Mouse (Mus musculus): Measurements from ENCODE around the gene Rit1.
"Not testable (repeated sequence)": the region's sequence is repeated elsewhere in the genome, so short reads cannot be mapped to it uniquely, and the experiment has no call there.

The Rit1 gene

DNA sequence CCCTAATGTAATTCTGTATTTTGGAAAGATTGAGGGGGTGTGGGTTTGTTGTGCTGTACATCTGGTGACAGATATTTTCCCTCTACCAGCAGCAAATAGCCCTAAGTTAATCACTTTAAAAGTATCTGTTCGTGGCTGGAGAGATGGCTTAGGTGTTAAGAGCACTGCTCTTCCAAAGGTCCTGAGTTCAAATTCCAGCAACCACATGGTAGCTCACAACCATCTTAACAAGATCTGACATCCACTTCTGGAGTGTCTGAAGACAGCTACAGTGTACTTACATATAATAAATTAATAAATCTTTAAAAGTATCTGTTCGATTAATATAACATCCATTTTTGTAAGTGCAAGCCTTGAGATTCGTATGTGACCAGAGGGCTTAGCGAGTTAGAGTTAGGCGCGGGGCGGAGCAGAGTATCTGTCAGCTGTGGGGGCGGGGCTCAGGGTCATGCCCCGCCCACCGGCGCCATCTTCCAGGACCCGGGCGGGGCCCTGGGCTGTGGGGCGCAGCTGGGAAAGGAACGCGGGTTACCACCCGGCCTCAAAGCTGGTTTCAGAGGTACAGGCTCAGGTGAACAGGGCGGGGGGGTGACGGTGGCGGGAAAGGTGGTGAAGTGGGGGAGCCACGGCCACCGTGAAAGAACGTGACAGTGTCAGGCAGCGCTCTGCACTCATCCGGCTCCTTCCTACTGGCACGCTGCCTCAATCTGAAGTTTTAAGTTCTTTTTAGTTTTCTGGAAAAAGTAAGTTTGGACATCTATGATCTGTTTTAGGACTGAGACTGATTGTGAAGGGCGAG is at the start of gene Rit1:
TSS of gene Rit1 (plus strand) at position 440 of the 799 bp plus-strand sequence.
- peak; percentile 80 for DNase-seq

DNA sequence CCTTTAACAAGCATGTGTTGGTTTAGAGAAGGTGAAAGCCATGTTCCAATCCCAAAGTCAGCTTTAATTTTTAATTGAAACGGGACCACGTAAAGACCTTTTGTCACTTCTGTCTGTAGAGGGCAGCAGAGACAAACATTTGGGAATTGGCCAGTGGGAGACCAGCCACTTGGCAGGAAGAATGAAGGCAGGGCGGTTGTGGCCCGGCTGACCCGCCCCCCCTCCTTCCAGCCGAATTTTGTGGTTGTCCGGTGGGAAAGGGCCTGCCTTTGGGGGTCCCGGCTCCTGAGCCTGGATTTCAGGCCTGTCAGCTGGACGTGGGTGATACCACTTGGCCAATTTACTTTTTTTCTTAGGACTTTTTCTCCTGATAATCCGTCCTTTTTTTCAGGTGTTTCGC is 39.2 kb upstream of the Rit1 start:
- DNase-seq: peak; percentile 78

- DNase-seq: no peak
Measured at GRCm38 (mm10) chr3:88683814-88684213, 32.8 kb upstream of the Rit1 start.

DNA sequence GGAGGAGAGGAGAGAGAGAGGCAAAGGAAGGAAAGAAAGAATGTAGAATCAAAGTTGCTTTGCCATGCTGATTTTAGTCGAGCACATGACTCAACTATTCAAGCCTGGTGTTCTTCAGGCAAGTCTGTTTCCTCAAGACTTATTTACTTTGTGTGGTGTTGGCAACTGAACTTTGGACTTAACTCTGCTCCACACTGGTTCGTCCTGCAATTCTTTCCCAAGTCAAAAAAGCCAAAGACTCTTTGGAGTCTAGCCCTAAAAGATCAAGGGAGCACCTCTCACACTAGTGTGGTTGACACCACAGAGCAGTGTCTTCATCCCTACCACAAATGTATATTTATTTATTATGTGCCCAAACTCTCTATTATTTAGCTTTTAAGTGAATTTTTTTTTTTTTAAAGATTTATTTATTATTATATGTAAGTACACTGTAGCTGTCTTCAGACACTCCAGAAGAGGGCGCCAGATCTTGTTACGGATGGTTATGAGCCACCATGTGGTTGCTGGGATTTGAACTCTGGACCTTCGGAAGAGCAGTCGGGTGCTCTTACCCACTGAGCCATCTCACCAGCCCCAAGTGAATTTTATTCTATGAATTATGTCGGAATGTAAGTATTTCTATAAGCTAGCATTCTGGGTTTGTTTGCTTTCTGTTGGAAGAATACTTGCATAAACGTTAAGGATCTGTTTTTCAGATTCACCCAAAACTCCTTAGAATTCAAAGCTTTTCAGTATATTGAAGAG is 32.2 kb upstream of the Rit1 start:
- DNase-seq: peak; percentile 8

DNA sequence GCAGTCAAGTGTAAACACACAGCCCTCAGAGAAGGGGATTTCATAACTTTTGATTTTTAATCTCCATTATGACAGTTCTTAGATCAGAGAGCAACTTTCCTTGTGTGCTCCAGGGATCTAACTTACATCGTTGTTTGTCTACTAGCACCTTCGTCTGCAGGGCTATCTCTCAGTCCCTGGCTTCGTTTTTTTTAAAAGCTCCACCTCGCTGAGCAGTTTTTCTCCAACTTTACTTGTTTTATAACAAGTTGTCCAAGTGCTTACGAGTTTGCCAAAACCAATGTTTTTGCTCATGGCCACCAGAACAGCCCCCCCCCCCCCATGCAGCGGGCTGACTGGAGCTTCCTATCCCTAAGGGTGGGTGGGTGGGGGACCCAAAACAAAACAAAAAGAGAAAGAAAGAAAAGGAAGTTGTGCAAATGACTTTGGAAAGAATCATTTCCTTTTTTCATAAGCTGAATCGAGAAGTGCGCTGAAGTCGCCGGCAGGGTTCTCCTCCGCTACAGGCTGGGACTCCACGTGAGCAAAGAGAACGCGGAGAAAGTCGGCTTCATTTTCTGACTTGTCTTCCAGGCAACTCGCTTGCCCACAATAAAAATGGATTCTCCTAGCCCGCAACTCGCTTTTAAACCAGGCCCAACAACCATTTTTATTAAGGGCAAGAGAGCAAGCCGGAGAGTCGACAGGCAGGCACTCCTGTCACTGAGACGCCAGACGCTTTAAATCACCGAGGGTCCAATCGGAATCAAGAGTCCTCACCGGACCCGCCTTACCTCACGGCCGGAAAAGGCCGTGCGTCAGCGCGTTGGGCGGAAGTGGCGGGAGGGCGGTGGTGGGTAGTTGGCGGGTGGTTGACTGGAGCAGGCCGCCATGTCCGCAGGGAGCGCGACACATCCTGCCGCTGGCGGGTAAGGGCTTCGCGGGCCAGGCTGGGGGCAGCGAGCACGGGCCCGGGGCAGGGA is 31.4 kb upstream of the Rit1 start, which contains the start of gene Khdc4:
TSS of gene Khdc4 (plus strand) at position 824 of the 962 bp plus-strand sequence.
- peak; percentile 97 for DNase-seq

GRCm38 (mm10) chr3:88685958-88686451 is 30.6 kb upstream of the Rit1 start:
- DNase-seq: peak; percentile 61

- peak; percentile 19 for DNase-seq
Measured at GRCm38 (mm10) chr3:88686734-88687611, 29.7 kb upstream of the Rit1 start.

GRCm38 (mm10) chr3:88689079-88689478 is 27.6 kb upstream of the Rit1 start:
- DNase-seq: no peak

DNA sequence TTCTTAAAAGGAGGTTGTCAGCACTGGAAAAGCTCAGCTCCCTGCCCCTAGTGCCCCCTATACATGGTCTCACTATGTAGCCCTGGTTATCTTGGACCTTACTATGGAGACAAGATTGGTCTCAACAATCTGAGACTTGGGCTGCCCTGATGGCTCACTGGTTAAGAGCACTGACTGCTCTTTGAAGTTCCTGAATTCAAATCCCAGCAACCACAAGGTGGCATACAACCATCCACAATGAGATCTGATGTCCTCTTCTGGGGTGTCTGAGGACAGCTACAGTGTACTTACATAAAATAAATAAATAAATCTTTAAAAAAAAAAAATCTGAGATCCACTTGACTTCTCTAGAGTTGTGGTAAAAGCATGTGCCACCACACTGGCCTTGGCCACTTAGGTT is 21.1 kb upstream of the Rit1 start:
- DNase-seq: no peak

- DNase-seq: no peak
Measured at GRCm38 (mm10) chr3:88698051-88698450, 18.6 kb upstream of the Rit1 start.

- no peak for DNase-seq
Measured at GRCm38 (mm10) chr3:88698834-88699233, 17.8 kb upstream of the Rit1 start.

DNA sequence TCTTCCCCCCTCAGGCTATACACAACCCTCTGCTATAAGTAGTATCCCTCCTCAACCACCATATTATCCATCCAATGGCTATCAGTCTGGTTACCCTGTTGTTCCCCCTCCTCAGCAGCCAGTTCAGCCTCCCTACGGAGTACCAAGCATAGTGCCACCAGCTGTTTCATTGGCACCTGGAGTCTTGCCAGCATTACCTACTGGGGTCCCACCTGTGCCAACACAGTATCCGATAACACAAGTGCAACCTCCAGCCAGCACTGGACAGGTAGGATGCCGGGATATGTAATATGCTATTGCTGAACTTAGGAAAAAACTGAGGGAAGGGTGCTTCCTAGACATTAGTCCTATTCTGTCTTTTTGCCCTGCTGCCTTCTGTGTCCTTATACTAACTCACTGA is 16.4 kb upstream of the Rit1 start:
- DNase-seq: no peak

GRCm38 (mm10) chr3:88701222-88701621 is 15.4 kb upstream of the Rit1 start:
- no peak for DNase-seq

DNA sequence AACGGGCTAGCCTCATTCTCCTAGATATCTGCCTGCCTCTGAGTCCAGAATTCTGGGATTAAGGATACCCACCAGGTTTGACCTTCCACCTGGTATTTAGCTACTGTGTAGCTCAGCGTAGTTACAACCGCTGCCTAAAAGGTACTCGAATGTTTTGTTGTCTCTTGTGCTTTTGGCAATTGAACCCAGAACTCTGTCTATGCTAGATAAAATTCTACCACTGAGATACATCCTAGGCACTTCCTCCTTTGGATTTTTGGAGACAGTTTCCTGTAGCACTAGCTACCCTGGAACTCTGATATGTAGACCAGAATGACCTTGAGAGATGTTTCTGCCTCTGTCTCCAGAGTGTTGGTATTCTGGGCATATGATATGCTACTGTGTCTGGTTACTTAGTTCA is 2.9 kb upstream of the Rit1 start:
- DNase-seq: no peak

DNA sequence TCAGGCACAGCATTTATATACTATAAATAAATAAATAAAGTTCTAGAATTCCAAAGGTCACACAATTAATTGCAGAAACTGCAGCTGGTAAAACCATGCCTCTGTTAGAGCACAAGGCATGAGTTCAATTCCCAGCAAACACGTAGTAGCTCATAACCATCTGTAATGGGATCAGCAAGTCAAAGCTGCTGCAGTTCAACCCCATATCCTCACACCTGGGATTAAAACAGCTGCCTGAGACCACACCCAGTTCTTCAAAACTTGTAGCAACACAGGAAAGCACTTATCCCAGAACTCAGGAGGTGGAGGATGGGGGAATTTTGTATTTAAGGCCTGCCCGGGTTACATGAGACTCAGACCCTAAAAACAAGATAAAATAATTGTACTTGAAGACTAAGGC is 1.9 kb upstream of the Rit1 start:
- DNase-seq: no peak

DNA sequence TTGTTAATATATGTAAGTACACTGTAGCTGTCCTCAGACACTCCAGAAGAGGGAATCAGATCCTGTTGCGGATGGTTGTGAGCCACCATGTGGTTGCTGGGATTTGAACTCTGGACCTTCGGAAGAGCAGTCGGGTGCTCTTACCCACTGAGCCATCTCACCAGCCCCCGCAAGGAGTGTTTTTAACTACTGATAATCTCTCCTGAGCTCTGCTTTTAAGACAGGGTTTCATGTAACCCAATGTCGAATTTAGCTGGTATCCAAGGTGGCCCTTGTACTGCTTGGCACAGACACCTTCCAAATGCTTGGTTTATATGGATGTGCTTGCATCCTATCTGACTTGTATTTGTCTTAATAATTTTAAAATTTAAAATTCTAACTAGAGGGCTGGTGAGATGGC is 922 bp upstream of the Rit1 start:
- DNase-seq: not testable (repeated sequence)

DNA sequence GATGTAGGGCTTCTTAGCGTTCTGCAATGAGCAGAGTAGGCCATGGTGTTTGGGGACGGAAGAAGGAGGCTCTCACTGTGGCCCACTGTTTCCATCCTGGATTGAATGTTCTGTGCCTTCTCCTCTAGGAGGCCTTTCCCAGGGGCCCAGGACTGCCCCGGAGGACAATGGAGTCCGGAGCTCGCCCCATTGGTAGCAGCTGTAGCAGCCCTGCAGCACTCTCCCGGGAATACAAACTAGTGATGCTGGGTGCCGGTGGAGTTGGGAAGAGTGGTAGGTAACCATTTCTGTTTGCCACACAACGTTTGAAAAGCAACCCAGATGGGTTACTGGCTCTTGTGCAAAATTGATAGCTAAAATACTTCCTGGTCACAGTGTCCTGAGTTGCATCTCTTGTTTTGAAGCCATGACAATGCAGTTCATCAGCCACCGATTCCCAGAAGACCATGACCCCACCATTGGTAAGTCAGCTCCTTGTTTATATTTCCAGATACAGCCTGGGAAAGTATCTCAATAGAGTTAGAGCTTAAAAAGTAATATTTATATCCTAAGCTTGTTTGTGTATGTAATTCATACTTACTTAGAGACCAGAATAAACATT is 660 bp downstream of the Rit1 start:
- peak; percentile 29 for DNase-seq

DNA sequence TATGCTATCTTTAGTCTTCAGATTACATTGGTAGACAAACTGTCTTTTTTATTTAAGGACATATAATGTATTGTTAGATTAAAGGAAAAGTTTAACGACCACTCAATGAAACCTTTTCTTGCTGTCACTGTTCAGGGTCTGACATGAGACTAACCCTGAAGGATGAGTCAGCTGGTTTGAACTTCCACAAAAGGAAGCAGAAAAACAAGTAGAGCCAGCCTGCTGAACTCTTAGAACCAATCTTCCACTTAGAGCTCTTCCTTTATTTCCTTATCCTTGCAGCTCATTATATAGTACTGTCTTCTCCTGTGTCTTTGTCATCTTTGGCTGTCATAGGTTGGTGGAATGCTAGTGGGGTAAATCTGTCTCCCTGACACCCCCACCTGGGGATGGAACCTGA is 1.2 kb downstream of the Rit1 start:
- no peak for DNase-seq

DNA sequence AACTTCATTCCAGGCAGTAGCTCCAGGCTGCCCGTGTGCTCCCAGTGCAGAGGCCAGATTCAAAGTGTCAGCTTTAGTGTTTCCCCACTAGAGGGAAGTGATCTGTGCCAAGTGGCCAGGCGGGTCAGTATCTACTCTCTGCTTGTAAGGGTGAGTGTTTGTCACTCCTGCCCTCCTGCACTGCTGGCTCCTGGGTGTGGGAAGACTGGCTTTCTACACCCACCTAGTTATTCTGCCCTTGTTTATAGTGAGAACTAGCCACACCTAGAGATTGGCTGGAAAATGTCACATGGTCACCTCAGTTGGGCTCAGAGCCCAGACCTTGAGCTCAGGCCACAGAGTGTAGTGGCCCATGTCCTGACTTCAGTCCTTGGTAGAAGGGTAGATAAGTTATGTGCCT is 2.5 kb downstream of the Rit1 start:
- DNase-seq: peak; percentile 32

DNA sequence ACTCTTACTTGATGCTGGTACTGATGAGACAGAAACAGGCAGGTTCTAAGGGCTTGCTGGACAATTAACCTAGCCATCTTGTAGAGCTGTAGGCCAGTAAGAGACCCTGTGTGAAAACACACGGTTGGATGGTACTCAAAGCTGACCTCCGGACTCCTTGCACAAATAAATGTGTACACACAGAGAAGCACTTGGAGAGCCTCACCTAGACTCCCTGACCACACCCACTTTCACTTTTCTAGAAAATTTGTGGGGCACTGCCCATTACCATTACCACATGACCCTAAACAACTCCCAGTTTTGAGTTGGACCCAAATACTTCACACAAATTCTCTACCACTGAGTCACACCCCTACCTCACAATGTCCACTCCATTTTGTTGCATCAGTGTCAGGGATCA is 19.9 kb downstream of the Rit1 start:
- DNase-seq: no peak

GRCm38 (mm10) chr3:88738641-88739040 is 22.0 kb downstream of the Rit1 start:
- no peak for DNase-seq

Measured in cerebellum, adult 9-11 months (tissue).